Mouse (Mus musculus): ENCODE results near the gene Angptl2.
"Not testable (repeated sequence)": the region's sequence is repeated elsewhere in the genome, so short reads cannot be mapped to it uniquely, and the experiment has no call there.

Gene Angptl2

DNA sequence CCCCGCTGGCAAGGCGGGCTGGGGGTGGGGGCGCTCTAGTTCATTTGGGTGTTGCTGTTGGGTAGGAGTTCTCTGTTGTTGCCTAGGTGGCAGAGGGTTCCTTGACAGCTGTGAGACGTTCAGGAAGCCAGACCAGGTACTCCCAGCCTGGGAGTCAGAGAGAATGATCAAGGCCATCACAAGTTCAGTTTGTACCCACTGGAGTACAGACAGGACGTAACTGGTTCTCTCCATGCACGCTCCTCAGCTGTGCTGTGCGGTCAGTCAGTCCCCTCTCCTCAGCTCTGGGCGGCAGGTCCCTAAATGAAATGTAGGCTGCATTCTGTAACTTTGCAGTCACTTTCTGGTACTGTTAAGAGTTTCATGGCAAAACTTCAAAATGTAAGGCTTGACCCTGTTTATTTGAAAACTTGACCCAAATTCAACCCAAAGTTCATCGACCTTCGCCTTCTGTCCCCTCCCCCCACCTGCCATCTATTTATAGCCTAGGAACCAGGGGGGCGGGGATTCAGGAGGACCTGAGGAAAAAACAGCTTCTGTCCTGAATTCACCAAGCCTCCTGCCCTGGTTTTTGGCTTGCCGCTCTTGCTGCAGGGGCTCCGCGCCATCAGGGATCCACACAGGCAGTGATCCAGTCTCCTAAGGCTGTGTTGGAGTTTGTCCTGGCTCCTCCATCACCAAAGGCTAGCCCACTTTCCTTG, 15.4 kb upstream of the Angptl2 start:
- intact Hi-C loops (cut with DNase I) = no loop called here

- intact Hi-C loops (cut with DNase I) = no loop called here
Measured at GRCm38 (mm10) chr2:33203284-33203683, 12.6 kb upstream of the Angptl2 start.

- intact Hi-C loops (cut with DNase I) = no loop called here
Measured at GRCm38 (mm10) chr2:33204980-33205379, 10.9 kb upstream of the Angptl2 start.

GRCm38 (mm10) chr2:33205939-33206525, 9.8 kb upstream of the Angptl2 start:
- intact Hi-C loops (cut with DNase I) = no loop called here

DNA sequence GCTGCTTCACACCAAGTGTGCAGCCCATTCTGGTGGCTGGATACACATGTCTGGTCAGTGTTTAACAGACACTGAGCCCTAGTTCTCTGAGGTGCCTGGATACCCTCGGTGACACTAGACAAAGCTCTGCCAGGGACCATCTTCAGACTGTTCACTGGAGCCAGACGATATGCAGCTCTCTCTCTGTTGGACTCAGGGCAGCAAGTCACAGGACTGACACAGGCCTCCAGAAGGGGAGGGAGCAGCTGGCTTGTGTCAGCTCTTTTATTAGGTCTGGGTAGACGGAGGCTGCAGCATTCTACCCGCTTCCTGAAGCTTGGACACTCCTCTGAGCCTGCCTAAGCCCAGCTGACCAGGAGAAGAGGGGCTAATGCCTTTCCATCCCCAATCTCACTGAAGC, 8.8 kb upstream of the Angptl2 start:
- intact Hi-C loops (cut with DNase I) = no loop called here

GRCm38 (mm10) chr2:33208134-33208533, 7.7 kb upstream of the Angptl2 start:
- intact Hi-C loops (cut with DNase I) = no loop called here

- intact Hi-C loops (cut with DNase I) = no loop called here
Measured at GRCm38 (mm10) chr2:33210841-33211240, 5.0 kb upstream of the Angptl2 start.

DNA sequence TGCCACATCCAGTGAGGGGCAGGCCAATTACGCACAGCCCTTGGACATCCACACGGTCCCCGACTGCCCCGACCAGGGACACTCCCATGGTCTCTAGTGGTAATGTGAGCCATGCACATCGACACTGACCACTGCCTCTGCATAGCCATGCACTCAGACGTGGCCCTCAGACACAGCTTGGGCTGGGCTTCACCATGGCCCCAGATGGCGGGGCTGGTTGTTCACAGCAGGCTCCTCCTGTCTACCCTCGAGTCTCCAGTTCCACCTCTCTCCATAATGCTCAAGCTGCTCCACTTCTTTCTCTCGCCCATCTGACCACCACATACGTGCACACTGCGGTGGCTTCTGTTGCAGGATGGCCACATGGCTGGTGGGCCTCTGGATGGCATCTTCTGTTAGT, 4.6 kb upstream of the Angptl2 start:
- intact Hi-C loops (cut with DNase I) = not testable (repeated sequence)

DNA sequence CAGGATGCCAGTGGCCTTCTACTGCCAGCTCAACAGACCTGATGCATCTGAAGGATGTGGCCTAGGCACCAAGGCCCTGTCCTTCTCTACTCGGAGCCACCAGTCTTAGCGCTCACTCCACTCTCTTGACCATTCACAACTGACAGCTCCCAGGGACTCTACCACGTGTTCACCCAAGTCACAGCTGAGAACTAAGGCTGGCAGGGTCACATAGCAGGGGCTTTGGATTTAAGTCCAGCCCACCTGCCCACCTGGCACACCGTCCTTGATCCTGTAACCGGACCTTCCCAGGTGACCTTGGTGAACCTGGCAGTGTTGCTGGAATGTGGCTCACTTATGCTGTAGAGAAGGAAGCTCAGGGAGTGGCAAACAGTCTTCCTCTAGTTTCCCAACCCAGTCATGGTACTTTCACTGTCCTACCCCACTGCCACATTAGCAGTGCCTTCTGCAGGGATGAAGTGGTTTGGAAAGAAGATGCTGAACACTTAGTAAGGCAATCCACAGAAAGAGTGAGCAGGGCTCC, 631 bp upstream of the Angptl2 start:
- intact Hi-C loops (cut with DNase I) = loop anchor here (5.0 kb wide), 1 partner anchor 132 kb away; no protein-coding TSS in a partner anchor

GRCm38 (mm10) chr2:33216645-33217424, 966 bp downstream of the Angptl2 start:
- intact Hi-C loops (cut with DNase I) = loop anchor here (5.0 kb wide), 1 partner anchor 130 kb away; no protein-coding TSS in a partner anchor

- intact Hi-C loops (cut with DNase I) = loop anchor here (5.0 kb wide), 1 partner anchor 130 kb away; no protein-coding TSS in a partner anchor
Measured at GRCm38 (mm10) chr2:33217425-33217794, 1.5 kb downstream of the Angptl2 start.

- intact Hi-C loops (cut with DNase I) = loop anchor here (5.0 kb wide), 1 partner anchor 128 kb away; no protein-coding TSS in a partner anchor
Measured at GRCm38 (mm10) chr2:33218903-33219625, 3.2 kb downstream of the Angptl2 start.

DNA sequence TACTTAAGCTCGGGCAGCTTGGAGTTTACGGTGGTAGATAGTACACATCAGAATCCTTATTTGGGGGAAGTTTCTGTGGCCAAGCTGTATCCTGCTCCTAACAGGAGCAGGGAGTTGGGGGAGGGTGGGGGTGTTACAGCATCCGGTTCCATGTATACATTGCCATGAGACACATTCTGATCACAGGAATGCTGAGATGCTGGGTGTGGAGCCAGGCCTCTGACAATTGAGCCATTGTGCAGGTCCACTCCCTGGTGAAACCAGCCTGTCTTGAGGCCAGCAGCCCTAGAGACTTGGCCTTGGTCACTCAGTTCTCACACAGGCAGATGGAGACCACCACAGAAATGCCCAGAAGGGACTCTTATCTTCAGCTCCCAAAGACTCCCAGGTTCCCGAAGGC, 3.8 kb downstream of the Angptl2 start:
- intact Hi-C loops (cut with DNase I) = loop anchor here (5.0 kb wide), 1 partner anchor 128 kb away; no protein-coding TSS in a partner anchor

DNA sequence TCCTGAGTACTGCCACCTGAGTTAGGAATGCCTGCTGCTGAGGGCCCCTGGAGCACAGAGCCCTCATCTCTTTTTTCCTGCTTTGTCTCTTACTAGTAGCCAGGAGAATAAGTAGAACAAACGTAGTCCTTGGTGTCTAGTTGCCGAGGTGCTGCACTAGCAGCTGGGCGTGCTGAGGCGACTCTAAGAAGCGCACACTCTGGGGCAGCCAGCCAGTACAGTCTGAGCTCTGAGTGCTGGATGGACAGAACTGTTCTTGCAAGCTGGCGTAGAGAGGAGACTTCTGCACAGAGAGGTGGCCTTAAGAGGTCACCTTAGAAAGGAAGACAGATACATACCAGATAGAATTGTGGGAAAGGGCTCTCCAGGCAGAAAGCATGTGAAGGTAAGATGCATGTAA, 4.4 kb downstream of the Angptl2 start:
- intact Hi-C loops (cut with DNase I) = no loop called here

DNA sequence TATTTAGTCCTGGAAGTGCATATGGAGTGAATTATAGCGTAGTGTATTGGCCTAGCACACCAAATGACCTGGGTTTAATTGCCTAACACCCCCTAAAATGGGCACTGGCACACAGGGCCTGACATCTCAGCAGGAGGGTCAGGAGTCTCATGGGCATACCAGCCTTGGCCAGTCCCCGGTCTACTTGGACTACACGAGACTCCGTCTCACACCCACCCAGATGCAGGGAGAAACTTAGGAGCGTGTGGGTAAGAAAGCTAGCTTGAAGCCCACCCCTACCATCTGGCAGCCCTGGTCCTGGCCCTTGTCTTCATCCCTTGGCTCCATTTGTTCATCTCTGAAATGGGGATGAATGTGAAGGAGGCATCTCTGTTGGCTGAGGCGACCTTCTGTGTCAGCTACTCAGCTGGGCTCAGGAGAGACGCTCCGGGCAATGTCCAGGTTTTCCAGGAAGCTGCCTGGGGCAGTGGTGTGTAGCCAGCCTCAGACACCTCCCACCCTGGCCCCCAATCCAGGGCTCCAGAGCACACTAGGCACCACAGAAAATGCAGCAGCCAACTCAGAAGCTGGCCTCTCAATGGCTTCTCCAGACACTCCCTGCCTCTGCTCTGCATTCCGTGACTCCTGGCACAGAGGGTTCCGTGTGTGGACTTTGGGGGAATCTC, 4.9 kb downstream of the Angptl2 start:
- intact Hi-C loops (cut with DNase I) = no loop called here

DNA sequence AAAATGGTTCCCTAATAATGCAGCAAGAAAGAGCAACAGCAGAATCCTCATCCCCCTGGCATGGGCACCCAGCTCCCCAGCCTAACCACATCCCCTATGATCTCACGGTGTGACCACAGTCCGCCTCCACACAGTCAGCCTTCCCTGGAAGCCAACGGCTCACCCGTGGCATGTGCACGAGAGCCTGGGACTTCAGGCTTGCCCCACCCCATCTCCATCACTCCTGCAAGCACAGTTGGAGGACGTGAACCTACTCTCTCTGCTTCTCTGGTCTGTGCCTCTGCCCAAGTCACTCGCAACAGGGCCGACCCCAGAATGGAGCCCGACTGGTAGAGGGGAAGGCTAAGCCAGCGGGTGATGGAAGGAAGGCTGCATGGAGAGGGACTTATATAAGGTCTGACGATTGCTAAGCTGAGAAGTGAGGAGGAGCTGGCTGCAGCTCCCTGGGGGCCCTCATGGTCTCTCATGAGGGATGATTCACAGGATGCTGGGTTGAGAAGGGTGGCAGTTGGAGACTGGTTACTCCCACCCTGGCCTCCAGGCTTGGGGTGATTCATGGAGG, 5.6 kb downstream of the Angptl2 start:
- intact Hi-C loops (cut with DNase I) = no loop called here

- intact Hi-C loops (cut with DNase I) = no loop called here
Measured at GRCm38 (mm10) chr2:33222480-33222879, 6.6 kb downstream of the Angptl2 start.

- intact Hi-C loops (cut with DNase I) = no loop called here
Measured at GRCm38 (mm10) chr2:33223656-33224358, 7.9 kb downstream of the Angptl2 start.

DNA sequence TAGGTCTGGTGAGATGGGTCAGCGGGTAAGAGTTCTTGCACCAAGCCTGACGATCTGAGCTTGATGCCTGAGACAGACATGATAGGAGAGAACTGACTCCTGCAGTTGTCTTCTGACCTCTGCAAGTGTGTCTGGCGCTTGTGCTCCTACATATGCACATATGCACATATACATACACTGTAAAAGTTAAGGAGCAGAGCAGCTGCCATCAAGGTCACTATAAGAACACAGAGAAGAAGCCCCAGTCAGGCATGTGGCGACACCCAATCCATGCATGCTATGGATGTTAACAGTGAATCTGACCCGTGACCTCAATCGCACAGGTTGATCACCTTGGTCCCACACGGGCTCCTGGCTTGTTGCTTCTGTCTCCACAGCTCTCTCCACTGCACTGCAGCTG, 10.1 kb downstream of the Angptl2 start:
- intact Hi-C loops (cut with DNase I) = loop anchor here (5.0 kb wide), 1 partner anchor 64 kb away; no protein-coding TSS in a partner anchor

- intact Hi-C loops (cut with DNase I) = loop anchor here (5.0 kb wide), 1 partner anchor 66 kb away; no protein-coding TSS in a partner anchor
Measured at GRCm38 (mm10) chr2:33228077-33228476, 12.2 kb downstream of the Angptl2 start.

Data from adrenal gland (tissue).